Mouse (Mus musculus): ENCODE results near the gene Alg3. TPM values are rescaled to one million over a fixed set of nuclear protein-coding genes. Genes with fewer than 3 reads are reported as not detected.

The Alg3 gene
- polyA plus RNA-seq (2014; fragmentation: Nextera tagmentation; extraction: Ambion mirVana) = 43.4 and 46.3 TPM in 2 replicates

- Histone ChIP-seq H3K4me3 (replicated peaks; ENCODE audit: low read depth, low read length) (peak within 1 kb of the TSS; percentile 67), H3K4me1 (ENCODE audit: control insufficient read depth, insufficient read depth, low read length) (peaks cover 19% of the 10 kb centered on the region), H3K27ac (replicated peaks; ENCODE audit: low read depth, low read length) (peak within 1 kb of the TSS; percentile 84), H3K27me3 (ENCODE audit: control insufficient read depth, insufficient read depth, low read length) (no peaks in the 10 kb centered on the region), H3K4me2 (ENCODE audit: low read length) (peak within 1 kb of the TSS; percentile 81), H3K9me3 (ENCODE audit: control insufficient read depth, low read length) (no peaks in the 10 kb centered on the region), H3K9ac (replicated peaks; ENCODE audit: low read length) (peak within 1 kb of the TSS; percentile 81), H3K36me3 (ENCODE audit: control insufficient read depth, insufficient read depth, low read length) (peaks cover 18% of the 10 kb centered on the region)
- 2% methylated on average over 41 of the region's 41 CpGs for WGBS
- ATAC-seq (ENCODE audit: low FRiP score, low TSS enrichment) = peak; percentile 91
- DNase-seq = peak; percentile 93
Observed at GRCm38 (mm10) chr16:20611357-20612227, at the start of gene Alg3, which contains the start of the genes Eef1akmt4 and Gm49333. Alg3 (minus strand) TSS chr16:20611735. Eef1akmt4 (plus strand) TSS chr16:20611593. Gm49333 (plus strand) TSS chr16:20611610.

- no peak for ATAC-seq (ENCODE audit: low FRiP score, low TSS enrichment)
Observed at GRCm38 (mm10) chr16:20657661-20658060, 46.1 kb upstream of the Alg3 start.

GRCm38 (mm10) chr16:20653315-20653714, 41.8 kb upstream of the Alg3 start:
- H3K4me1 ChIP-seq (ENCODE audit: control insufficient read depth, insufficient read depth, low read length) = peaks cover 13% of the 10 kb centered on the region
- no peaks in the 10 kb centered on the region for H3K9me3 ChIP-seq (ENCODE audit: control insufficient read depth, low read length)
- H3K4me3 ChIP-seq (replicated peaks; ENCODE audit: low read depth, low read length) = no peak overlapping the region
- H3K27me3 ChIP-seq (ENCODE audit: control insufficient read depth, insufficient read depth, low read length) = no peaks in the 10 kb centered on the region
- H3K9ac ChIP-seq (replicated peaks; ENCODE audit: low read length) = no peak overlapping the region
- no peak overlapping the region for H3K27ac ChIP-seq (replicated peaks; ENCODE audit: low read depth, low read length)
- DNase-seq = no peak
- ATAC-seq (ENCODE audit: low FRiP score, low TSS enrichment) = no peak
- H3K4me2 ChIP-seq (ENCODE audit: low read length) = peak overlapping the region; percentile 79; the same call in 1 of the 2 replicates
- WGBS = 57% methylated on average over 2 of the region's 2 CpGs
- H3K36me3 ChIP-seq (ENCODE audit: control insufficient read depth, insufficient read depth, low read length) = peaks cover 40% of the 10 kb centered on the region

More at GRCm38 (mm10) chr16:20657661-20658060, 46.1 kb upstream of the Alg3 start:
- Histone ChIP-seq H3K27ac (replicated peaks; ENCODE audit: low read depth, low read length) (no peak overlapping the region), H3K9ac (replicated peaks; ENCODE audit: low read length) (no peak overlapping the region), H3K4me3 (replicated peaks; ENCODE audit: low read depth, low read length) (no peak overlapping the region), H3K4me1 (ENCODE audit: control insufficient read depth, insufficient read depth, low read length) (peaks cover 2% of the 10 kb centered on the region), H3K27me3 (ENCODE audit: control insufficient read depth, insufficient read depth, low read length) (no peaks in the 10 kb centered on the region), H3K36me3 (ENCODE audit: control insufficient read depth, insufficient read depth, low read length) (peaks cover 80% of the 10 kb centered on the region), H3K9me3 (ENCODE audit: control insufficient read depth, low read length) (no peaks in the 10 kb centered on the region), H3K4me2 (ENCODE audit: low read length) (no peak overlapping the region)
- no peak for DNase-seq
- WGBS = 94% methylated on average over 4 of the region's 4 CpGs

GRCm38 (mm10) chr16:20651947-20652310, 40.4 kb upstream of the Alg3 start:
- H3K4me3 ChIP-seq (replicated peaks; ENCODE audit: low read depth, low read length) = peak overlapping the region; percentile 72
- ATAC-seq (ENCODE audit: low FRiP score, low TSS enrichment) (no peak), DNase-seq (no peak)
- H3K27ac ChIP-seq (replicated peaks; ENCODE audit: low read depth, low read length) = peak overlapping the region; percentile 75; the same call in 1 of the 2 replicates
- peaks cover 13% of the 10 kb centered on the region for H3K4me1 ChIP-seq (ENCODE audit: control insufficient read depth, insufficient read depth, low read length)
- H3K27me3 ChIP-seq (ENCODE audit: control insufficient read depth, insufficient read depth, low read length) = no peaks in the 10 kb centered on the region
- peak overlapping the region; percentile 79 for H3K4me2 ChIP-seq (ENCODE audit: low read length)
- H3K9me3 ChIP-seq (ENCODE audit: control insufficient read depth, low read length) = no peaks in the 10 kb centered on the region
- H3K9ac ChIP-seq (replicated peaks; ENCODE audit: low read length) = peak overlapping the region; percentile 78
- WGBS = 11% methylated on average over 12 of the region's 12 CpGs
- H3K36me3 ChIP-seq (ENCODE audit: control insufficient read depth, insufficient read depth, low read length) = peaks cover 26% of the 10 kb centered on the region

- 2% methylated on average over 46 of the region's 46 CpGs for WGBS
- ATAC-seq (ENCODE audit: low FRiP score, low TSS enrichment) = peak; percentile 94
- Histone ChIP-seq H3K27ac (replicated peaks; ENCODE audit: low read depth, low read length) (peak within 1 kb of the TSS; percentile 75), H3K27me3 (ENCODE audit: control insufficient read depth, insufficient read depth, low read length) (no peaks in the 10 kb centered on the region), H3K9me3 (ENCODE audit: control insufficient read depth, low read length) (no peaks in the 10 kb centered on the region), H3K4me2 (ENCODE audit: low read length) (peak within 1 kb of the TSS; percentile 79), H3K36me3 (ENCODE audit: control insufficient read depth, insufficient read depth, low read length) (peaks cover 19% of the 10 kb centered on the region), H3K4me3 (replicated peaks; ENCODE audit: low read depth, low read length) (peak within 1 kb of the TSS; percentile 72), H3K4me1 (ENCODE audit: control insufficient read depth, insufficient read depth, low read length) (peaks cover 13% of the 10 kb centered on the region), H3K9ac (replicated peaks; ENCODE audit: low read length) (peak within 1 kb of the TSS; percentile 78)
- peak; percentile 98 for DNase-seq
Observed at GRCm38 (mm10) chr16:20651076-20651946, 39.8 kb upstream of the Alg3 start, which contains the start of gene Psmd2. Psmd2 (plus strand) TSS chr16:20651652.

GRCm38 (mm10) chr16:20643911-20644310, 32.4 kb upstream of the Alg3 start:
- no peaks in the 10 kb centered on the region for H3K27me3 ChIP-seq (ENCODE audit: control insufficient read depth, insufficient read depth, low read length)
- H3K4me2 ChIP-seq (ENCODE audit: low read length) = no peak overlapping the region
- no peaks in the 10 kb centered on the region for H3K9me3 ChIP-seq (ENCODE audit: control insufficient read depth, low read length)
- no peak overlapping the region for H3K4me3 ChIP-seq (replicated peaks; ENCODE audit: low read depth, low read length)
- no peak overlapping the region for H3K9ac ChIP-seq (replicated peaks; ENCODE audit: low read length)
- ATAC-seq (ENCODE audit: low FRiP score, low TSS enrichment) = no peak
- 0 out of 2 replicates have a peak, but pooled peaks cover 11% of the 10 kb centered on the region for H3K36me3 ChIP-seq (ENCODE audit: control insufficient read depth, insufficient read depth, low read length)
- WGBS = 90% methylated on average over 7 of the region's 7 CpGs
- DNase-seq = no peak
- no peak overlapping the region for H3K27ac ChIP-seq (replicated peaks; ENCODE audit: low read depth, low read length)
- no peaks in the 10 kb centered on the region for H3K4me1 ChIP-seq (ENCODE audit: control insufficient read depth, insufficient read depth, low read length)

GRCm38 (mm10) chr16:20642161-20642560, 30.6 kb upstream of the Alg3 start:
- Histone ChIP-seq H3K9me3 (ENCODE audit: control insufficient read depth, low read length) (no peaks in the 10 kb centered on the region), H3K9ac (replicated peaks; ENCODE audit: low read length) (no peak overlapping the region), H3K27ac (replicated peaks; ENCODE audit: low read depth, low read length) (no peak overlapping the region), H3K4me2 (ENCODE audit: low read length) (no peak overlapping the region), H3K4me1 (ENCODE audit: control insufficient read depth, insufficient read depth, low read length) (no peaks in the 10 kb centered on the region), H3K27me3 (ENCODE audit: control insufficient read depth, insufficient read depth, low read length) (no peaks in the 10 kb centered on the region), H3K36me3 (ENCODE audit: control insufficient read depth, insufficient read depth, low read length) (0 out of 2 replicates have a peak, but pooled peaks cover 11% of the 10 kb centered on the region), H3K4me3 (replicated peaks; ENCODE audit: low read depth, low read length) (no peak overlapping the region)
- 3% methylated on average over 8 of the region's 8 CpGs for WGBS
- ATAC-seq (ENCODE audit: low FRiP score, low TSS enrichment) (no peak; the same call in 1 of the 2 replicates), DNase-seq (peak; percentile 81)

- WGBS = 77% methylated on average over 8 of the region's 8 CpGs
- H3K4me3 ChIP-seq (replicated peaks; ENCODE audit: low read depth, low read length) = no peak overlapping the region
- no peak overlapping the region for H3K4me2 ChIP-seq (ENCODE audit: low read length)
Observed at GRCm38 (mm10) chr16:20638367-20638766, 26.8 kb upstream of the Alg3 start.

More at GRCm38 (mm10) chr16:20638367-20638766, 26.8 kb upstream of the Alg3 start:
- Histone ChIP-seq H3K27ac (replicated peaks; ENCODE audit: low read depth, low read length) (no peak overlapping the region), H3K36me3 (ENCODE audit: control insufficient read depth, insufficient read depth, low read length) (0 out of 2 replicates have a peak, but pooled peaks cover 2% of the 10 kb centered on the region), H3K9me3 (ENCODE audit: control insufficient read depth, low read length) (no peaks in the 10 kb centered on the region), H3K27me3 (ENCODE audit: control insufficient read depth, insufficient read depth, low read length) (no peaks in the 10 kb centered on the region), H3K4me1 (ENCODE audit: control insufficient read depth, insufficient read depth, low read length) (no peaks in the 10 kb centered on the region), H3K9ac (replicated peaks; ENCODE audit: low read length) (no peak overlapping the region)
- ATAC-seq (ENCODE audit: low FRiP score, low TSS enrichment) (no peak), DNase-seq (peak; percentile 55)
